Mouse (Mus musculus): ENCODE results near the gene Slc1a7.

- TF ChIP-seq CTCF (conservative IDR thresholded peaks at IDR 0.05; ENCODE audit: insufficient read depth, insufficient read length, low read depth, low read length) (no peak), POLR2A (IDR thresholded peaks at IDR 0.05; ENCODE audit: low read depth, low read length) (no peak)
These were observed 50.2 kb downstream of the Slc1a7 start for GRCm38 (mm10) chr4:108018241-108018923.
